Mouse (Mus musculus) heart, embryonic 16.5 days (tissue): ENCODE measurements around the gene D430041D05Rik. TPM values are rescaled to one million over a fixed set of nuclear protein-coding genes. Genes with fewer than 3 reads are reported as not detected.
"Not testable (repeated sequence)": the region's sequence is repeated elsewhere in the genome, so short reads cannot be mapped to it uniquely, and the experiment has no call there.

Experiments
- ATAC-seq: fragments of 200-750 bp; cut with Nextera tagmentation; replicated peaks from 2 replicates; pipeline ENCODE4 v1.8.0; 2017; ENCODE audit warnings: moderate number of reproducible peaks; ENCODE audit not compliant: insufficient read depth, low FRiP score; ENCODE audit errors: extremely low read depth
- H3K27ac ChIP-seq: fragments of 300-500 bp; sonication (generic); 2 replicates; pipeline ENCODE4 v1.5.1; 2014; ENCODE audit warnings: mild to moderate bottlenecking, low read length, control low read depth, moderate library complexity
- H3K27me3 ChIP-seq: fragments of 300-500 bp; sonication (generic); 2 replicates; pipeline ENCODE4 v1.6.1; 2014; ENCODE audit warnings: low read length, mixed read lengths; ENCODE audit not compliant: control insufficient read depth, insufficient read depth
- H3K36me3 ChIP-seq: fragments of 300-500 bp; sonication (generic); 2 replicates; pipeline ENCODE4 v1.6.1; 2014; ENCODE audit not compliant: control insufficient read depth, insufficient read depth
- H3K4me1 ChIP-seq: fragments of 300-500 bp; sonication (generic); 2 replicates; pipeline ENCODE4 v1.6.1; 2014; ENCODE audit warnings: low read length, mixed read lengths; ENCODE audit not compliant: control insufficient read depth, insufficient read depth
- H3K4me2 ChIP-seq: fragments of 300-500 bp; sonication (generic); 2 replicates; pipeline ENCODE4 v1.6.1; 2014; ENCODE audit warnings: low read depth, mild to moderate bottlenecking, control low read depth, low read length
- H3K4me3 ChIP-seq: fragments of 300-500 bp; sonication (generic); 2 replicates; pipeline ENCODE4 v1.5.1; 2014; ENCODE audit warnings: mild to moderate bottlenecking, control low read depth, low read length
- H3K9ac ChIP-seq: fragments of 300-500 bp; sonication (generic); 2 replicates; pipeline ENCODE4 v1.6.1; 2014; ENCODE audit warnings: low read length, control low read depth
- H3K9me3 ChIP-seq: fragments of 300-500 bp; sonication (generic); replicated peaks from 2 replicates; pipeline ENCODE4 v1.6.1; 2016; ENCODE audit warnings: low read length; ENCODE audit not compliant: control insufficient read depth
- WGBS: fragments of 180-500 bp; shearing (Covaris S2); extraction: QIAGEN DNeasy Blood & Tissue Kit; methylation state at CpG from one replicate; pipeline ENCODE4 v1.1.7; 2014; 5-methylcytosine and 5-hydroxymethylcytosine counted together
- polyA plus RNA-seq: library from polyadenylated mRNA; unstranded; fragments of >200 nt; fragmentation: Nextera tagmentation; extraction: Ambion mirVana; gene quantifications from 2 replicates; pipeline ENCODE4 v1.2.1, GENCODE M21; 2015

Gene D430041D05Rik
- polyA plus RNA-seq, 1 experiment from 2014 or later, result 0.20 TPM

DNA sequence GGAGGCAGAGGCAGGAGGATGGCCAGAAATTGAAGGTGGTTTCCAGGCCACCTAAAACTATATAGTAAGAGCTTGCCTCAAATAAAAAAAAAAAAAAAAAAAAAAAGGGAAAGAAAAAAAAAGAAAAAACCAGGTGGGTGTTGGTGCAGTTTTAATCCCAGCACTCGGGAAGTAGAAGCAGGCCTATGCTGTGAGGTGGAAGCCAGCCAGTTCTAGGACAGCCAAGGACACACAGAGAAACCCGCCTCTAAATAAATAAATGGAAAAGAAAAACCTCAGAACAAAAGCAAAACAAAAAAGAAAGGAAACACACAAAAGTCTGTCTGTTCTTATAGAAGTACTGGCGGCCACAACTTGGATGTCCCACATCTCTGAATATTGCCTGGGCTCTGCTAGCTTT lies 295.9 kb downstream of the D430041D05Rik start:
- Histone ChIP-seq H3K9ac (no peak overlapping the region), H3K4me3 (no peak overlapping the region), H3K9me3 (no peaks in the 10 kb centered on the region), H3K27ac (no peak overlapping the region), H3K27me3 (no peaks in the 10 kb centered on the region), H3K4me2 (no peak overlapping the region), H3K4me1 (peaks cover 4% of the 10 kb centered on the region), H3K36me3 (no peaks in the 10 kb centered on the region)
- WGBS, result 74% methylated on average over 3 of the region's 3 CpGs
- ATAC-seq, result no peak

DNA sequence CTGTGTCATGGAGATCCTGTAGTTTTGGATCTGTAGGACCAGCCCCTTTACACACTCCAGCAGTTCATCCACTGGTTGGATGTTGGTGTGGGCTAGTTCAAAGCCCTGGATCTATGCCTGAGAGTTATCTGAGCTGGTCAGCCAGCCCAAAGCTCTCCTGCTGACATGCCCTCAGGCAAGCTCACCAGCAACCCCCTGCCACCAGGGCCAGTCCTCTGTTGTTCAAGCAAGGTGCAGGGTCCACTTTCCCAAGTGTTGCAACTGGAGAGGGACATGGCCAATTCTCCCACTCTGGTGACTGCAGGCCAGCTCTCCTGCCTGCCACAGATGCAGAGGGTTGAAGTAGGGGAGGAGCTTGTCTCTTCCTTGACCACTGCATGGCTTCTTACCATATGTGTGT lies 297.2 kb downstream of the D430041D05Rik start:
- not testable (repeated sequence) for H3K36me3 ChIP-seq, H3K4me1 ChIP-seq, H3K27ac ChIP-seq, H3K9ac ChIP-seq, H3K27me3 ChIP-seq, ATAC-seq, H3K4me2 ChIP-seq, H3K4me3 ChIP-seq, H3K9me3 ChIP-seq

DNA sequence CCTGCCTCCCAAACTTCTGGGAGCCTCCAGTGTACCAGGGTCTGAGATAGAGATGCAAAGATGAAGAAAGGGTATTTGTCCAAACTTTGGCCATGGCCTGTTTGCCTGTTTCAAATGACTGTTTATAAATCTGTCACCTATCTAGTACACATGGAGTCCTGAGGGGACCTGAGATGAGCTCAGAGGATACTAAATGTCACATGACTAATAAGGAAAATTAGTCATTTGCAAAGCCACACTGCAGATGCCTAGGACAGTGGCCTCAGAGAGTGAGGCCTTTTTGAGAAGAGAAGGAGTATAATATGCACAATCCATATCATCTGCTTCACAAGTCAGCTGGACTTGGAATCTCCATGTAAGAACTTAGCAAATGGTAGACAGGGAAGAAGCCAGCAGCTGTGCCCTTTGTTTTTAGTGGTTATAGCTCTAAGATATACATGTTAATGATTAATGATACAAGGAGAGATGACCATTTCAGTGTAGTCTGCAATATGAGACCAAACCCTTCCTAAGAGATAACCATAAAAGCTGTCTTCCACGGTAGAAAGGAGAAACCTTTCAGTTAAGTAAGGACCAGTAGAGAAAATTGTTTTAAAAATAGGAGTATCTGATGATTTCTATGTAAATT lies 299.5 kb downstream of the D430041D05Rik start:
- H3K9me3 ChIP-seq, H3K9ac ChIP-seq, H3K4me2 ChIP-seq, ATAC-seq, H3K27me3 ChIP-seq, H3K27ac ChIP-seq, H3K4me1 ChIP-seq, H3K4me3 ChIP-seq, H3K36me3 ChIP-seq: not testable (repeated sequence)
- WGBS, result no CpG with 5 or more reads among the region's 1 CpGs

DNA sequence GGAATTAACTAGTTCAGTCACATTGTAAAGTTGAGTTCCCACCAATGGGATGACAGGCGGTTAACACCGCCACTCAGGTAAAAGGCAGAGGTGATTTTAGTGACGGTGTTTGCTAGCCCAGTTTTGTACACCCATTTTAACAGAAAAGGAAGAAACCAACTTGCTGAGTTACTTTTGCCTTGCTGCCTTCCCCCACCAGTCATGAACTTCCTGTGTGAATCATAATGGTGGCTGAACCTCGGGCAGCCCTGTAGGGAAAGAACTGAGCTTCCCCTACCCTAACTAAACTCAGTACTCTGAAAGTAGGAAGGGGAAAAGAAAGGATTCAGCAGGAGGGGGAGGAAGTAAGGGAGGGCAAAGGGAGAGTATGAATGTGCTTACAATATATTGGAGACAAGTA lies 300.8 kb downstream of the D430041D05Rik start:
- no peaks in the 10 kb centered on the region for H3K9me3 ChIP-seq
- ATAC-seq, result no peak
- H3K4me3 ChIP-seq, result no peak overlapping the region
- no peak overlapping the region for H3K9ac ChIP-seq
- 89% methylated on average over 4 of the region's 4 CpGs for WGBS
- no peak overlapping the region for H3K4me2 ChIP-seq
- peaks cover 4% of the 10 kb centered on the region for H3K36me3 ChIP-seq
- H3K27ac ChIP-seq, result peak overlapping the region; percentile 2; the same call in 1 of the 2 replicates
- no peaks in the 10 kb centered on the region for H3K27me3 ChIP-seq
- H3K4me1 ChIP-seq, result no peaks in the 10 kb centered on the region

DNA sequence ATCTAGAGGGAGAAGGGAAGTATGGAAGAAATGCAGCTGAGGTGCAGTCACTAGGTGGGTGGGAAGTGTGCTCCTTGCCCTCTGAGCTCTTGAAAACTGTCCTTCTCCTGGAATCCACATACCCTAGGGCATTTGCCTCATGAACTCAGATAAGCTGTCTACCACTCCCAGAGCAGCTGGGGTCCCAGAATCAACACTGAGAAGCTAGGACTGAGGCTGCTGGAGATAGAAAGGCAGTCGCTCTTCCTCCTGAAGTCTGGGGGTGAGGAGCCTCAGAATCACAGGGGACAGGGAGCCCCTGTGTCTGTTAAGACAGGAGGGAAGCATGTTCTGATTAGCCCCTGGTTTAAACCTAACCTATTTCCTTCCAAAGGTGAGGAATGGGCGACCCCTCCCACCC lies 301.3 kb downstream of the D430041D05Rik start:
- H3K9ac ChIP-seq, result no peak overlapping the region
- H3K9me3 ChIP-seq, result no peaks in the 10 kb centered on the region
- H3K4me1 ChIP-seq, result no peaks in the 10 kb centered on the region
- H3K4me3 ChIP-seq, result no peak overlapping the region
- WGBS, result 27% methylated on average over 2 of the region's 2 CpGs
- no peaks in the 10 kb centered on the region for H3K27me3 ChIP-seq
- H3K27ac ChIP-seq, result peak overlapping the region; percentile 2
- ATAC-seq, result no peak
- peaks cover 4% of the 10 kb centered on the region for H3K36me3 ChIP-seq
- H3K4me2 ChIP-seq, result no peak overlapping the region

DNA sequence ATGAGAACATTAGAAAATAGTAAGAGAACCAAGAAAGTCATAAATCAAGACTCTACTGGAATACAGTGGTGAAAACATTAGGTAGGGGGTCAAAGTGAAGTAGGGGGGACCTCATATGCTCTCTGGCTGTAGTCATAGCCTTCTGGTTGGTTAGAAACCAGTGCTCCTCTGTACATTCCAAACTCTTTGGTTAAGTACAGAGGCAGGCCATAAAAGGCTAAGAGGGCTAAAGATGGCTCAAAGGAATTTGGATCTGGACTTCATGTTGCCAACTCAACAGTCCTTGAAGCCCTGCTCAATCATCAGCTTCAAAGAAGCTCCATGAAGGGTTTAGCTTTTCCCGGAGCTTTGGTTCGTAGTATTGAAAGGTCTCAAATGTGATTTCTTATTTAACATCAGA lies 301.8 kb downstream of the D430041D05Rik start:
- WGBS, result 32% methylated on average over 2 of the region's 2 CpGs
- ATAC-seq, result 0 out of 2 replicates have a peak, but pooled peaks have one; percentile 24
- H3K36me3 ChIP-seq, result not testable (repeated sequence)

DNA sequence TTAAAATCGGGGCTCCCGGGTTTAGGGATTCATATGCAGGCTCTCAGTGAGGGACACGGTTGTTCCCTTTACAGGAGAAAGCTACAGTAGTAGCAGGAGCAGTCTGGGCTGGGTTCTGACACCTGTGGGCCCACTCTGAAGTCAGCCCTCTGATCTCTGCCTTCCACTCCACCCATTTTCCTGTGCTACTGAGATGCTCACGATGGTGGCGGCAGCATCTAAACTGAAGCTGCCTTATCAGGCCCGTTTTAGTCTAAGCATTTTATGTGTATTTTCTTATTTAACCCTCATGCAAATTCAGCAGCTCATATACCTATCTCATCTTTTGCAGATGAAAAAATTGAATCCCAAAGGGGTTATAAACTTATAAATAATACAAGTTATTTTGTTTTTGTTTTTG lies 306.0 kb downstream of the D430041D05Rik start:
- Histone ChIP-seq H3K9ac (no peak overlapping the region), H3K9me3 (no peaks in the 10 kb centered on the region), H3K27ac (no peak overlapping the region), H3K36me3 (peaks cover 4% of the 10 kb centered on the region), H3K4me3 (no peak overlapping the region), H3K27me3 (no peaks in the 10 kb centered on the region), H3K4me2 (no peak overlapping the region), H3K4me1 (peaks cover 6% of the 10 kb centered on the region; the same call in 1 of the 2 replicates)
- ATAC-seq, result no peak
- WGBS, result 87% methylated on average over 6 of the region's 6 CpGs

More for the DNA sequence above, 301.8 kb downstream of the D430041D05Rik start:
- H3K9ac ChIP-seq, H3K9me3 ChIP-seq, H3K4me1 ChIP-seq, H3K4me3 ChIP-seq, H3K27me3 ChIP-seq, H3K4me2 ChIP-seq: not testable (repeated sequence)
- peak overlapping the region; percentile 2 for H3K27ac ChIP-seq

DNA sequence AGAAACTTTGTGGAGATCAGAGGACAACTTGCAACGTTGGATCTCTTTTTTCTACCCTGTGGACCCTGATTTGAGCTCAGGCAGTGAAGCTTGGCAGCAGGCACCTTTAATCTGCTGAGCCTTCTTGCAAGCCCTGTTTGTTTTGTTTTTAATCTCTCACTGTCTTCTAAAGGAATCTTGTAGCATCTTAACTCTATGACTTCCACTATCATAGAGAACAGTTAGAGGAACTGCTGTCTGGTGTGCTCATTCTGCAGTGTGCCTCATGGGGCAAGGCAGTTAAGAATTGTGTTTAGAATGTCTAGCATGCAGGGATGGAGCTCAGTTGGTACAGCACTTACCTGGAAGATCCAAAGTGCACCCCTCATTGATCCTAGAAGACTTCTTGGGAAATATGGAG lies 310.9 kb downstream of the D430041D05Rik start:
- no peak overlapping the region for H3K9ac ChIP-seq
- no peak overlapping the region for H3K27ac ChIP-seq
- no peaks in the 10 kb centered on the region for H3K36me3 ChIP-seq
- no peak for ATAC-seq
- WGBS, result 59% methylated on average over 1 of the region's 1 CpGs
- no peaks in the 10 kb centered on the region for H3K9me3 ChIP-seq
- H3K27me3 ChIP-seq, result no peaks in the 10 kb centered on the region
- no peak overlapping the region; the same call in 1 of the 2 replicates for H3K4me2 ChIP-seq
- H3K4me3 ChIP-seq, result no peak overlapping the region
- H3K4me1 ChIP-seq, result peaks cover 17% of the 10 kb centered on the region

DNA sequence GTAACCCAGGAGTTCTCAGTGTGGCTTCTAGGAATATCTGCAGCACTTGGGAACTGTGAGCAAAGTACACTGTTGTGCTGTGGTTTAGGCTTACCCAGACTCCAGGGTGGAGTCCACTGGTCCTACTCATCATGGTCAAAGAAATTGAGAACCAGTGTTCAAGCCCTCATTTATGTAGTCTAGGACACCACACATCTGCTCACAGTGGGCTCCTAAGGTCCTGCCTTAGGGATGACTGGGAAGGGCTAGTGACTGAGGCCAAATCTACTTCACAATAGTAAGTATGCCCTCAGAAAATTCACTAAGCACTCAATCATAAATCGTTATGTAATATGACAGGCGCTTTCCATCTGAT lies 311.6 kb downstream of the D430041D05Rik start:
- Histone ChIP-seq H3K4me1 (peaks cover 17% of the 10 kb centered on the region), H3K4me3 (no peak overlapping the region), H3K4me2 (no peak overlapping the region), H3K9ac (no peak overlapping the region), H3K27ac (peak overlapping the region; percentile 31; the same call in 1 of the 2 replicates), H3K36me3 (no peaks in the 10 kb centered on the region), H3K9me3 (no peaks in the 10 kb centered on the region), H3K27me3 (no peaks in the 10 kb centered on the region)
- no peak for ATAC-seq
- WGBS, result 94% methylated on average over 2 of the region's 2 CpGs
